Mouse (Mus musculus) liver, adult 2 months (tissue): Measurements from ENCODE around the gene Pptc7. TPM values are rescaled to one million over a fixed set of nuclear protein-coding genes. Genes with fewer than 3 reads are reported as not detected.
A peak's percentile ranks its signal among the peaks of the same experiment; 100 is the strongest.

Experiments
- DNase-seq: peaks from one replicate; pipeline ENCODE4 v3.0.0-alpha.2; 2011; ENCODE audit warnings: low read depth, low spot score; ENCODE audit errors: extremely low read depth
- H3K27ac ChIP-seq: fragments of 200-500 bp; replicated peaks from 2 replicates; pipeline ENCODE4 v1.5.1; 2012; ENCODE audit warnings: low read depth, mild to moderate bottlenecking, control low read depth, inconsistent platforms, low read length; ENCODE audit not compliant: insufficient read depth
- H3K27me3 ChIP-seq: fragments of 200-500 bp; 2 replicates; pipeline ENCODE4 v1.6.1; 2012; ENCODE audit warnings: mild to moderate bottlenecking, moderate library complexity, low read length, inconsistent platforms; ENCODE audit not compliant: control insufficient read depth, insufficient read depth
- H3K36me3 ChIP-seq: fragments of 200-500 bp; 2 replicates; pipeline ENCODE4 v1.6.1; 2012; ENCODE audit warnings: low read length, inconsistent platforms; ENCODE audit not compliant: control insufficient read depth, insufficient read depth
- H3K4me1 ChIP-seq: fragments of 200-500 bp; 2 replicates; pipeline ENCODE4 v1.6.1; 2011; ENCODE audit warnings: low read length; ENCODE audit not compliant: control insufficient read depth, insufficient read depth
- H3K4me3 ChIP-seq: fragments of 200-500 bp; 2 replicates; pipeline ENCODE4 v1.5.1; 2011; ENCODE audit warnings: low read depth, mild to moderate bottlenecking, control low read depth, low read length, moderate library complexity; ENCODE audit not compliant: insufficient read depth
- H3K79me2 ChIP-seq: fragments of 200-500 bp; 2 replicates; pipeline ENCODE4 v1.6.1; 2012; ENCODE audit warnings: inconsistent platforms, mild to moderate bottlenecking, low read length, moderate library complexity; ENCODE audit not compliant: control insufficient read depth, insufficient read depth
- H3K9ac ChIP-seq: fragments of 200-500 bp; 2 replicates; pipeline ENCODE4 v1.6.1; 2012; ENCODE audit warnings: low read depth, mild to moderate bottlenecking, control low read depth, inconsistent platforms, low read length
- CTCF ChIP-seq: fragments of 200-500 bp; IDR thresholded peaks from 2 replicates; pipeline ENCODE4 v1.5.1; 2011; ENCODE audit warnings: low read depth, low read length, control low read depth
- POLR2A ChIP-seq: fragments of 200-500 bp; IDR thresholded peaks from 2 replicates; pipeline ENCODE4 v1.6.1; 2011; ENCODE audit warnings: low read length, control low read depth; ENCODE audit not compliant: insufficient read depth; ENCODE audit errors: extremely low read depth
- WGBS: fragments of 180-500 bp; shearing (Covaris S2); methylation state at CpG from one replicate; pipeline ENCODE4 v1.1.7; 2018; 5-methylcytosine and 5-hydroxymethylcytosine counted together
- polyA plus RNA-seq: library from polyadenylated mRNA; depleted of rRNA; stranded (reverse); fragments of >200 nt; gene quantifications from 2 replicates; pipeline ENCODE4 v1.2.3, GENCODE M21; 2012
- total RNA-seq: library from RNA; depleted of rRNA; stranded (reverse); fragments of >200 nt; gene quantifications from 2 replicates; pipeline ENCODE4 v1.2.3, GENCODE M21; 2014

Gene Pptc7
- total and polyA plus RNA-seq, 2 experiments: 8.7 to 17.6 TPM

DNA sequence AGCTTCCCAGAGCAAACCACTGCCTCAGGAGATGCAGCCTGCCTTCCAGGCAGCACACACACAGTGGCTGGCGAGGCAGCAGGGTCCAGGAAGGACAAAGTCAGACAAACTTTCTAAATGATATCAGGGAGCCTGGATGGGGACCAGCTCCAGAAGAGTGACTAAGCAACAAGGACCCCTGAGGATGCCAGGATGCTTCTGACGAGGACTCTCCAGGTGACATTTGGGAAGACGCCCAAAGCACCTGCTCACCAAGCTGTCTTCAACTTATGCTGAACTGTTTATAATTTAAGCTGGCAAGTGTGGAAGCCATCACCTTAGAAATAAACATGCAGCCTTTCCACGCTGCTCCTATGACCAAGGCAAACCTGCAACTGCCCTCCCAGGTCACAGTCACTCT, 34.9 kb upstream of the Pptc7 start:
- H3K4me1 ChIP-seq: no peaks in the 10 kb centered on the region
- no peak overlapping the region for H3K27ac ChIP-seq
- WGBS: 91% methylated on average over 4 of the region's 4 CpGs
- no peak overlapping the region for H3K4me3 ChIP-seq
- no peaks in the 10 kb centered on the region for H3K36me3 ChIP-seq
- H3K9ac ChIP-seq: no peak overlapping the region
- no peaks in the 10 kb centered on the region for H3K27me3 ChIP-seq
- DNase-seq: no peak
- no peak for TF ChIP-seq POLR2A
- no peaks in the 10 kb centered on the region for H3K79me2 ChIP-seq

DNA sequence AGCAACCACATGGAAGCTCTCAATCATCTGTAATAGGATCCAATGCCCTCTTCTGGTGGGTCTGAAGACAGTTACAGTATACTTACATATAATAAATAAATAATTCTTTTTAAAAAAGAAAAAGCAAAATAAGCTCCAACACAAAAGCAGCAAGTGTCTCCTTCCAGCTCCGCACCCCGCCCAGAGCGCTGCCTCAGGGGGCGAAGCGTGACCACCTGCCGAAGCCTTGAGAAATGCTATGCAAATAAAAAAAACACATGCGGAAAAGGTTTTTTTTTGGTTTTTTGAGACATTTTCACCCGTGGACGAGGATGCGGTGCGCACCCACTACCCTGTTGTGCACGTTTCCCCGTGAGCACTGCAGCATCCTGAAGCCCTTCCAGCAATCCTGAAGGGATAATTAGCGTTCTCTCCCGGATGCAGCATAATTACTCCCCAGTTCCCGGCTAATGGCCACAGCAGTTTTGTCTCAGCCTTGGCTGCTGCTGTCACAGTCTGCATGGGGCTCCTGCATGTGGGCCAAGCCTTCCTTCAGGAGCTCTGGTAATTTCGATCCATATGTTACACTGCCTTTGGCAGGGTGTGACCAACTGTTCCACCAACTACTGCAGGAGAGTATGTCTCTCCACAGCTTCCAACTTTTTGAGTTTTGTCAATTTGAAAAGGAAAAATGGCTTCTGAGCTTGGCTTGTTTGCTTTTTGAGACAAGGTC, 32.1 kb upstream of the Pptc7 start:
- 95% methylated on average over 17 of the region's 17 CpGs for WGBS
- Histone ChIP-seq H3K4me3 (no peak overlapping the region), H3K27me3 (no peaks in the 10 kb centered on the region), H3K79me2 (no peaks in the 10 kb centered on the region), H3K27ac (no peak overlapping the region), H3K9ac (no peak overlapping the region), H3K4me1 (no peaks in the 10 kb centered on the region), H3K36me3 (no peaks in the 10 kb centered on the region)
- DNase-seq: no peak
- no peak for TF ChIP-seq CTCF
- no peak for TF ChIP-seq POLR2A

DNA sequence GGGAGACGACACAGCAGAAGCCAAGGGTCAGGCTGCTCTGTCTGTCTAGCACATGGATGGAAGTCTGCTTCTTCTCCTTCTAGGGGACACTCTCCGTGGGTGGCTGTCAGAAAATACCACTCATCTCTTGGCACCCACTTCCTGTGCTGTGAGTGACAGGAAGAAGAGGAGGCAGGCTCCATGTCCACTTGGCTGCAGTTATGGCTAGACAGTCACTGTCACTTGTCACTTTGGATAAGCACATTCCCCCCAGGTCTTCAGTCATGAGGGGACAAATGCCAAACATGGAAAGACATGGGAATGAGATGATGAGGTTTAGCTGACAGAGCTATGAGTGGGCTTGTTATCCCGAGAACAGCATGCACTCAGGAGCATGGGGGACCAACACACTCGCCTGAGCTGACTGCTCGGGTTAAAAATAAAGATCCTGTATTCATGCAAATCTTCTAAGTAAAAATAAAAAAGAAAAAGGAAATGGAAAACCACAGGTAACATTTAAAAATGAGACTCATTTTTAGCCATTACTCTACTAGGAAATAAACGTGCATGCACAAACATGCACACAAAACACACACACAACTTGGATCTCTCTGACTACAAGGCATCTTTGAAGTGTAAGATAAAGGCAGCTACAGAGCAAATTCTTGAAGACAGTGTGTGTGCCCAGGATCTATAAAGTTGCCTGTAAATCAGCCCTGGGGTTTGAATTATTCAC, 26.0 kb upstream of the Pptc7 start:
- peaks cover 2% of the 10 kb centered on the region; the same call in 1 of the 2 replicates for H3K36me3 ChIP-seq
- WGBS: 82% methylated on average over 6 of the region's 6 CpGs
- no peak overlapping the region for H3K4me3 ChIP-seq

DNA sequence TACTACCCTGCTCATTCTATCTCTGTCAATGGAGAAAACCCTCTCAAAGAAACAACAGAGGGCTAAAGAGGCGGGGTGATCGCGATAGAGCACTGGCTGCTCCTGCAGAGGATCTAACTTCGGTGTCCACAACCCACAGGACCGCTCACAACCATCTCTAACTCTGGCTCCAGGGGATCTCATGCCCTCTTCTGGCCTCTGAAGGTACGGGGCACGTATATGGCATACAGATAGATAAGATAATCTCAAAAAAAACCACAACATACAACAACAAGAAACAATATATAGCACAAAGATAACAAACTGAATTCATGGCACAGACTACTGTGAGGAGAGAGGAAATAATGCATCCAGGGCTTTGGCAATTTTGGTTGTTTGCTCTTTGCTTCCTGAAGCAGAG, 22.1 kb upstream of the Pptc7 start:
- WGBS: 76% methylated on average over 7 of the region's 7 CpGs

More for the DNA sequence above, 26.0 kb upstream of the Pptc7 start:
- no peaks in the 10 kb centered on the region for H3K4me1 ChIP-seq
- no peaks in the 10 kb centered on the region for H3K79me2 ChIP-seq
- H3K9ac ChIP-seq: no peak overlapping the region
- no peak overlapping the region for H3K27ac ChIP-seq
- DNase-seq: no peak
- no peaks in the 10 kb centered on the region for H3K27me3 ChIP-seq
- TF ChIP-seq CTCF (no peak), POLR2A (no peak)

DNA sequence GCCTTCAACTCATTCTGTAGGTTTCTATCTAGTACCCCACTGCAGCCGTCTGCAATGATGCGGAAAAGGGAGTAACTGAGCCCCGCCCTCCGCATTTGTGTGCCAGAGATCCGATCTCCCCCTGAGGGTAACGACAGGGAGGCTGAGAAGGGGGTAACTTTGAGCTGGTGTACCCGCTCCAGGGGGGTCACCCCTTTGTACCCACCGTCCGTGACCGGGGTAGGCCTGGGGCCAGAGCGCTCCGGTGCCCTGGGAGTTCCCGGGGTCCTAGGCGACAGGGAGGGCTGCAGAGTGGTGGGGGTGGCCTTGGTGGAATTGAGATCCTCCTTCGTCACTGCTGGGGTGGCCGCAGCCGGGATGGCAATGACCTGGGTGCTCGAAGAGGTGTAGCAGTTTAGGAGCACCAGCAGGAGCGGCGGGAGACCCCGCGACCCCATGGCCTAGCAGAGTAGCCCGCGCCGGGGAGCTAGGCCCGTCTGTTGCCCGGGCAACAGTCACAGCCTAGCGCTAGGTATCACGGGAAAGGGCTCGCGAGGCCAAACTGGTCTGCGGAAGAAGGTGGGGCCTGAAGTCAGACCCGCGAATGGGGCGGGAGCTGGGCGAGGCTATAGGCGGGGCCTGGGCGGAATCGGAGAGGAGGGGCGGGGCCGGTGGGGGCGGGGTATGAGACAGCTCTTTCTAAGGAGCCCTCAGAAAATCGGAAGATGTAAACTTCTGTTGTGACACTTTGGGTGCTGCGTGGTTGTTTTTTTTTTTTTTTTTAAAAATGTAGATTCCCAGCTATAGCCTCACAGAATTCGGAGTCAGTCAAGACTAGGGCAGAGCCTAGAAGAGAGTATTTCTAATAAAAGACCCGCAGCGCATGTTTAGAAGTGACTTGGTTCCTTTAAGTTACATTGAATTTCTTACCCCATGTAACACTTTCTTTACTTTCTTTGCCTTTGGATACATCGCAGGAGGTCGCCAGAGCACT, 19.9 kb upstream of the Pptc7 start, which contains the start of gene Tctn1:
Tctn1 (minus strand) TSS at position 528 of the 973 bp plus-strand sequence.
- Histone ChIP-seq H3K36me3 (no peaks in the 10 kb centered on the region), H3K4me1 (no peaks in the 10 kb centered on the region), H3K4me3 (peak within 1 kb of the TSS; percentile 97), H3K27me3 (no peaks in the 10 kb centered on the region), H3K79me2 (peaks cover 4% of the 10 kb centered on the region; the same call in 1 of the 2 replicates), H3K27ac (no peak within 1 kb of the TSS), H3K9ac (peak within 1 kb of the TSS; percentile 92)
- DNase-seq: peak; percentile 81
- 2% methylated on average over 49 of the region's 49 CpGs for WGBS
- TF ChIP-seq POLR2A (no peak), CTCF (no peak)

More for the DNA sequence above, 22.1 kb upstream of the Pptc7 start:
- no peaks in the 10 kb centered on the region for H3K4me1 ChIP-seq
- H3K27me3 ChIP-seq: no peaks in the 10 kb centered on the region
- no peak overlapping the region for H3K4me3 ChIP-seq
- no peak overlapping the region for H3K27ac ChIP-seq
- TF ChIP-seq CTCF (no peak), POLR2A (no peak)
- DNase-seq: no peak
- no peak overlapping the region for H3K9ac ChIP-seq
- H3K79me2 ChIP-seq: peaks cover 4% of the 10 kb centered on the region; the same call in 1 of the 2 replicates
- H3K36me3 ChIP-seq: peaks cover 2% of the 10 kb centered on the region; the same call in 1 of the 2 replicates
